Mouse (Mus musculus) MEL (cell line): Measurements from ENCODE around the gene Tubd1. TPM values are rescaled to one million over a fixed set of nuclear protein-coding genes. Genes with fewer than 3 reads are reported as not detected.

Experiments used
- DNase-seq: peaks from one replicate; pipeline ENCODE4 v3.0.0; 2011; ENCODE audit warnings: low read depth, low spot score
- H3K27ac ChIP-seq: 2 replicates; pipeline ENCODE4 v1.5.1; 2012; ENCODE audit warnings: low read depth, mild to moderate bottlenecking, control low read depth, low read length, moderate library complexity; ENCODE audit not compliant: control insufficient read depth
- H3K27me3 ChIP-seq, 2 experiments: fragments of 150-350 bp in 1 of 2; sonication (generic) in 1 of 2; 2 replicates each; pipeline ENCODE4 v1.6.1; 2012; ENCODE audit warnings: low read length in 2 of 2, mild to moderate bottlenecking in 2 of 2, improper control_type of control experiment in 1 of 2, moderate library complexity in 1 of 2; ENCODE audit not compliant: insufficient read depth in 2 of 2, control insufficient read depth in 1 of 2
- H3K36me3 ChIP-seq, 2 experiments: 2 replicates each; pipeline ENCODE4 v1.6.1; 2012 to 2014; ENCODE audit warnings: low read length in 2 of 2, improper control_type of control experiment in 1 of 2, inconsistent platforms in 1 of 2, mild to moderate bottlenecking in 1 of 2; ENCODE audit not compliant: insufficient read depth in 2 of 2, control insufficient read depth in 1 of 2
- H3K4me1 ChIP-seq, 2 experiments: fragments of 150-350 bp in 1 of 2; sonication (generic) in 1 of 2; 2 replicates each; pipeline ENCODE4 v1.6.1; 2012; ENCODE audit warnings: low read length in 2 of 2, improper control_type of control experiment in 1 of 2, mild to moderate bottlenecking in 1 of 2; ENCODE audit not compliant: insufficient read depth in 2 of 2, control insufficient read depth in 1 of 2
- H3K4me3 ChIP-seq, 2 experiments: fragments of 150-350 bp in 1 of 2; sonication (generic) in 1 of 2; 2 replicates each; pipeline ENCODE4 v1.5.1; 2012; ENCODE audit warnings: low read depth in 2 of 2, low read length in 2 of 2, mild to moderate bottlenecking in 2 of 2, moderate library complexity in 2 of 2, control low read depth in 1 of 2, improper control_type of control experiment in 1 of 2; ENCODE audit not compliant: control insufficient read depth in 1 of 2, insufficient read depth in 1 of 2
- H3K79me2 ChIP-seq: 2 replicates; pipeline ENCODE4 v1.6.1; 2012; ENCODE audit warnings: mild to moderate bottlenecking, low read length, moderate library complexity; ENCODE audit not compliant: control insufficient read depth, poor library complexity, insufficient read depth
- H3K9ac ChIP-seq: 2 replicates; pipeline ENCODE4 v1.6.1; 2012; ENCODE audit warnings: low read depth, mild to moderate bottlenecking, control low read depth, low read length, moderate library complexity; ENCODE audit not compliant: control insufficient read depth, poor library complexity, severe bottlenecking
- H3K9me3 ChIP-seq: fragments of 150-350 bp; sonication (generic); replicated peaks from 2 replicates; pipeline ENCODE4 v1.6.1; 2012; ENCODE audit warnings: mild to moderate bottlenecking, low read length, improper control_type of control experiment, moderate library complexity; ENCODE audit not compliant: insufficient read depth
- BHLHE40 ChIP-seq: IDR thresholded peaks from 2 replicates; pipeline ENCODE4 v1.6.1; 2012; ENCODE audit warnings: low read depth, mild to moderate bottlenecking, inconsistent platforms, low read length, improper control_type of control experiment, borderline replicate concordance
- CHD1 ChIP-seq: IDR thresholded peaks from 2 replicates; pipeline ENCODE4 v1.6.1; 2012; ENCODE audit warnings: low read depth, mild to moderate bottlenecking, inconsistent platforms, low read length, improper control_type of control experiment
- CHD2 ChIP-seq: IDR thresholded peaks from 2 replicates; pipeline ENCODE4 v1.6.1; 2011; ENCODE audit warnings: low read length, improper control_type of control experiment
- CTCF ChIP-seq, 3 experiments: IDR thresholded peaks in 2 of 3; conservative IDR thresholded peaks in 1 of 3; 2 replicates each; pipeline ENCODE4 v1.5.1; 2011 to 2012; ENCODE audit warnings: low read length in 3 of 3, low read depth in 2 of 3, mild to moderate bottlenecking in 2 of 3, improper control_type of control experiment in 1 of 3, inconsistent platforms in 1 of 3, mixed read lengths in 1 of 3, moderate library complexity in 1 of 3; ENCODE audit not compliant: control insufficient read depth in 1 of 3, insufficient read depth in 1 of 3, poor library complexity in 1 of 3, severe bottlenecking in 1 of 3
- ELF1 ChIP-seq: IDR thresholded peaks from 2 replicates; pipeline ENCODE4 v1.6.1; 2014; ENCODE audit warnings: low read depth, mild to moderate bottlenecking, inconsistent platforms, low read length, improper control_type of control experiment, moderate library complexity
- ETS1 ChIP-seq: IDR thresholded peaks from 2 replicates; pipeline ENCODE4 v1.6.1; 2012; ENCODE audit warnings: low read depth, mild to moderate bottlenecking, inconsistent platforms, low read length, improper control_type of control experiment, moderate library complexity
- GABPA ChIP-seq: IDR thresholded peaks from 2 replicates; pipeline ENCODE4 v1.6.1; 2012; ENCODE audit warnings: low read depth, mild to moderate bottlenecking, inconsistent platforms, low read length, improper control_type of control experiment, moderate library complexity
- GATA1 ChIP-seq: IDR thresholded peaks from 2 replicates; pipeline ENCODE4 v1.6.1; 2011; ENCODE audit warnings: low read depth, low read length, improper control_type of control experiment
- HCFC1 ChIP-seq: IDR thresholded peaks from 2 replicates; pipeline ENCODE4 v1.6.1; 2012; ENCODE audit warnings: low read depth, mild to moderate bottlenecking, inconsistent platforms, low read length, improper control_type of control experiment, moderate library complexity
- MAFK ChIP-seq: IDR thresholded peaks from 2 replicates; pipeline ENCODE4 v1.6.1; 2011; ENCODE audit warnings: low read depth, mild to moderate bottlenecking, low read length, improper control_type of control experiment, borderline replicate concordance
- MAX ChIP-seq: IDR thresholded peaks from 2 replicates; pipeline ENCODE4 v1.6.1; 2011; ENCODE audit warnings: low read length, improper control_type of control experiment
- MAZ ChIP-seq: IDR thresholded peaks from 2 replicates; pipeline ENCODE4 v1.6.1; 2012; ENCODE audit warnings: low read depth, mild to moderate bottlenecking, inconsistent platforms, low read length, improper control_type of control experiment
- MEF2A ChIP-seq: IDR thresholded peaks from 2 replicates; pipeline ENCODE4 v1.6.1; 2014; ENCODE audit warnings: low read depth, mild to moderate bottlenecking, inconsistent platforms, low read length, improper control_type of control experiment; ENCODE audit not compliant: poor library complexity, insufficient replicate concordance, severe bottlenecking; ENCODE audit errors: extremely low read depth
- MYC ChIP-seq: IDR thresholded peaks from 2 replicates; pipeline ENCODE4 v1.6.1; 2011; ENCODE audit warnings: low read depth, mild to moderate bottlenecking, low read length, improper control_type of control experiment, moderate library complexity
- NRF1 ChIP-seq: IDR thresholded peaks from 2 replicates; pipeline ENCODE4 v1.6.1; 2014; ENCODE audit warnings: low read depth, mild to moderate bottlenecking, inconsistent platforms, low read length, improper control_type of control experiment, moderate library complexity; ENCODE audit not compliant: poor library complexity, insufficient read depth, severe bottlenecking
- POLR2A ChIP-seq, 2 experiments: IDR thresholded peaks; 2 replicates each; pipeline ENCODE4 v1.6.1; 2011 to 2012; ENCODE audit warnings: low read length in 2 of 2, mild to moderate bottlenecking in 2 of 2, control low read depth in 1 of 2, improper control_type of control experiment in 1 of 2, low read depth in 1 of 2, moderate library complexity in 1 of 2; ENCODE audit not compliant: control insufficient read depth in 1 of 2, insufficient read depth in 1 of 2, poor library complexity in 1 of 2
- POLR2AphosphoS2 ChIP-seq: IDR thresholded peaks from 2 replicates; pipeline ENCODE4 v1.6.1; 2011; ENCODE audit warnings: low read length, improper control_type of control experiment
- RAD21 ChIP-seq: IDR thresholded peaks from 2 replicates; pipeline ENCODE4 v1.6.1; 2011; ENCODE audit warnings: mild to moderate bottlenecking, low read depth, low read length, improper control_type of control experiment
- RCOR1 ChIP-seq: IDR thresholded peaks from 2 replicates; pipeline ENCODE4 v1.6.1; 2012; ENCODE audit warnings: low read depth, mild to moderate bottlenecking, inconsistent platforms, low read length, improper control_type of control experiment
- SMC3 ChIP-seq: IDR thresholded peaks from 2 replicates; pipeline ENCODE4 v1.6.1; 2011; ENCODE audit warnings: low read depth, low read length, improper control_type of control experiment
- UBTF ChIP-seq: IDR thresholded peaks from 2 replicates; pipeline ENCODE4 v1.6.1; 2012; ENCODE audit warnings: low read depth, mild to moderate bottlenecking, inconsistent platforms, low read length, improper control_type of control experiment, moderate library complexity, borderline replicate concordance; ENCODE audit not compliant: insufficient read depth
- USF1 ChIP-seq: IDR thresholded peaks from 2 replicates; pipeline ENCODE4 v1.6.1; 2014; ENCODE audit warnings: low read depth, mild to moderate bottlenecking, inconsistent platforms, low read length, improper control_type of control experiment, moderate library complexity
- ZKSCAN1 ChIP-seq: IDR thresholded peaks from 2 replicates; pipeline ENCODE4 v1.6.1; 2012; ENCODE audit warnings: low read depth, mild to moderate bottlenecking, inconsistent platforms, low read length, improper control_type of control experiment, moderate library complexity
- ZMIZ1 ChIP-seq: IDR thresholded peaks from 2 replicates; pipeline ENCODE4 v1.6.1; 2012; ENCODE audit warnings: low read depth, mild to moderate bottlenecking, inconsistent platforms, low read length, improper control_type of control experiment, moderate library complexity
- ZNF384 ChIP-seq: IDR thresholded peaks from 2 replicates; pipeline ENCODE4 v1.6.1; 2012; ENCODE audit warnings: low read depth, mild to moderate bottlenecking, inconsistent platforms, low read length, improper control_type of control experiment
- polyA plus RNA-seq, 2 experiments: library from polyadenylated mRNA; stranded (reverse) in 1 of 2; unstranded in 1 of 2; fragments of >175 nt in 1 of 2; fragments of >200 nt in 1 of 2; gene quantifications; 2 replicates each; pipeline versions ENCODE4 v1.2.1 to v1.2.4; 2012; ENCODE audit warnings: low replicate concordance in 2 of 2, low read depth in 1 of 2; ENCODE audit not compliant: insufficient read length in 2 of 2, insufficient read depth in 1 of 2, missing spikeins in 1 of 2
- total RNA-seq: library from RNA; depleted of rRNA; stranded (reverse); fragments of 300-350 nt; gene quantifications from 2 replicates; pipeline ENCODE4 v1.2.3, GENCODE M21; 2012

The Tubd1 gene
- total and polyA plus RNA-seq, 3 experiments = 14.4 to 23.4 TPM; not detected in 1

GRCm38 (mm10) chr11:86592993-86593392 is 48.2 kb downstream of the Tubd1 start (continued):
- TF ChIP-seq RCOR1 (peak; percentile 80), MAZ (peak; percentile 85), CTCF (IDR thresholded peaks at IDR 0.05 in 2 of 3, conservative IDR thresholded peaks at IDR 0.05 in 1 of 3; ENCODE audit: control insufficient read depth in 1 of 3, insufficient read depth in 1 of 3, low read depth in 2 of 3, low read length in 3 of 3, poor library complexity in 1 of 3, severe bottlenecking in 1 of 3) (no peak), MYC (peak; percentile 86), POLR2A (IDR thresholded peaks at IDR 0.05; ENCODE audit: control insufficient read depth in 1 of 2, insufficient read depth in 1 of 2, low read depth in 1 of 2, low read length in 2 of 2, poor library complexity in 1 of 2) (peak in 1 of 2 experiments; percentile 90; a peak in 2 of 4 replicates), ELF1 (no peak), RAD21 (no peak), USF1 (no peak), NRF1 (no peak), ETS1 (peak; percentile 99), SMC3 (no peak), ZNF384 (peak; percentile 33; the same call in 1 of the 2 replicates), GABPA (no peak; the same call in 1 of the 2 replicates), UBTF (no peak), MAFK (peak; percentile 80), CHD1 (no peak)

DNA sequence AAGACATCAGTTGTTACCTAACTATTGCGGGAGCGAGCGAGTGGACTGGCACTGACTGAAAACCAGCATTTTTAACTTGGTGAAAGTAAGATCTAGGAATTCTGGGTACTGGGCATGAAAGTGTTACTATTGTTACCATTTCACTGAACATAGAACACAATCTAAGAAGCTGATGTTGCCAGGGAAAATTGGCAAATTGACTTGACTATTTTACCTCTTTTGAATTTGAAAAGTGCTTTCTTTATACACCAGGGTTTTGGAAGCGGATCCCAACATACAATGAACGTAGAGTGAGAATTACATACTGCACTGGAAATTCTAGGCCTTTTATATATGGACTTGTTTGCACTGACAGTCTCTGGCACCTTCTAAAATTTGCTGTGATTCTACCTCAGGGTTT is 48.7 kb downstream of the Tubd1 start:
- Histone ChIP-seq H3K36me3 (peaks cover 0 to 54% of the 10 kb centered on the region in 2 experiments; a peak in 2 of 4 replicates), H3K27me3 (no peaks in the 10 kb centered on the region), H3K4me1 (peaks cover 29 to 35% of the 10 kb centered on the region in 2 experiments), H3K9ac (peak overlapping the region; percentile 82), H3K4me3 (peak overlapping the region; percentile 33 to 37), H3K79me2 (peaks cover 5% of the 10 kb centered on the region), H3K27ac (peak overlapping the region; percentile 100), H3K9me3 (no peaks in the 10 kb centered on the region)
- no peak for DNase-seq
- TF ChIP-seq MAZ (no peak), HCFC1 (no peak), MAFK (no peak), MYC (no peak), USF1 (no peak), ELF1 (no peak), ZMIZ1 (peak; percentile 41; the same call in 1 of the 2 replicates), CHD1 (peak; percentile 96), BHLHE40 (no peak), MEF2A (no peak), GATA1 (no peak), ZKSCAN1 (no peak), POLR2AphosphoS2 (0 out of 2 replicates have a peak, but pooled peaks have one; percentile 38), CHD2 (no peak), MAX (no peak), UBTF (0 out of 2 replicates have a peak, but pooled peaks have one; percentile 49)
